Mouse (Mus musculus): ENCODE measurements around the gene Lcn2.

DNA sequence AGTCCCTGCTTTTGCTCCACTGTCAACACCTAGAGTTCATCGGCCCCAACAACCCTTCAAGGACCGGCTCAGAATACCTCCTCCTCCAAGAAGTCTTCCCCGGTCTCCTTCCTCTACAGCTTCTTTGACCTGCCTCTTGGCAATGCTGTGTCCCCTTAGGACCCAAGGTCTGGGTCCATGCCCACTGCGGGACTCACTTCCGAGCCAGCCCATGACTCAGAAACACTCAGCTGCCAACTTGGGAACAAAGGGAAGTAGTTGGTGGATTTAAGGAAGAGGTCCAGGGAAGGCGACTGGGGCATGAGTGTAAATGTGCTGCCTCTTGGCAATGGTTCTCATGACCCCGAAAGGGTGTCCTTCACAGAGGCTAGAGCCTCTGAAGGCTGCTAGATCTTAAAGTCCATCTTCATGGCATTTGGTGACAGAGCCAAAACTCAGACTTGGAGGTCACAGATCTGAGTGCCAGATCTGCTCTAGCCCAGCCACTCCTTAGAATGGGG is 8.0 kb downstream of the Lcn2 start:
- no peak for TF ChIP-seq CTCF (IDR thresholded peaks at IDR 0.05; ENCODE audit: extremely low read depth, insufficient read depth, low read length)
- TF ChIP-seq POLR2A (IDR thresholded peaks at IDR 0.05; ENCODE audit: extremely low read depth, insufficient read depth, low read length): no peak
